Mouse (Mus musculus) cerebellum, postnatal 36 days (tissue): Measurements from ENCODE around the gene Ypel2.
A peak's percentile ranks its signal among the peaks of the same experiment; 100 is the strongest.

Experiments
- DNase-seq, 2 experiments: peaks; one replicate each; pipeline ENCODE4 v3.0.0; 2021 to 2022; ENCODE audit warnings: mixed read lengths in 2 of 2

The Ypel2 gene

DNA sequence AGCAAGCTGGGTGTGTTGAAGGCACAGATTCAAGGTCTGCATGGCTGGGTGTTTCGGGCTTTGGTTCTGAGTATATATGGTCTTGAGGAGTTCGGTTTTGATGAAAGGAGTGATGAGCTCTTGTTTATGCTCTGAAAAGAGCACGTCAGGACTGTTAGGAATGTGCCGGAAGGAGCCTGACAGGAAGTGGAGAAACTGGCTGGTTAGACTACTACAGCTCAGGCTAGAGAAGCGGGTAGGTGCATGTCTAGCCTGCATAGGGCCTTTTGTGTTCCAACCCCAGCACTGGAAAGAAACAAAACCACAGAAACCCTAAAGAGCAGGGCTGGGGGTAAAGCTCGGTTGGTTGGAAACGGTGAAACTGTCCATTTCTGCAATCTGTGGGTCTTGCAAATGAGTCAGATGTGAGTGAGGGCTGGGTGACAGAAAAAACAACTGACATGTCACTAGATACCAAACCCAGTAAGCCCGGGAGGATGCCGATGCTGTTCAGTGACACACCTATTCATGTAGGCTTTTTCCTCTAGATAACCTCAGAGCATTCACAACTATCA is 68.3 kb downstream of the Ypel2 start:
- DNase-seq, result no peak

DNA sequence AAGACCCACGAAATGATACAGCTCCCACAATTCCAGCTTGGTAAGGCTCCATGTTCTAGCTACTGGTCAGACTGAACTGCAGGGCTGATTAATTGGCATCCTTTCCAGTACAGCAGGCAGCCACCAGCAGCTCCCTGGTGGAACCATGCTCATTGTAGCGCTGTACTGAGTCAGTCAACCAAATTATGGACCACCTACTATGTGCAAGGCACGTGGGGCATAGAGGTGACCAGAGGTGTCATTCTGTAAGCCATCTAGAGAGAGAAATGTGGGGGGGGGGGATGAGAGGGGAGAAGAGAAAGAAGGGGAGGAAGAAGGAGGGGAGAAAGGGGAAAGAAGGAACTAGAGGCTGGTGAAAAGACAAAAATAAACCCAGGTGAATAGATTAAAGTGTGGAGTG is 68.9 kb downstream of the Ypel2 start:
- DNase-seq, result no peak

DNA sequence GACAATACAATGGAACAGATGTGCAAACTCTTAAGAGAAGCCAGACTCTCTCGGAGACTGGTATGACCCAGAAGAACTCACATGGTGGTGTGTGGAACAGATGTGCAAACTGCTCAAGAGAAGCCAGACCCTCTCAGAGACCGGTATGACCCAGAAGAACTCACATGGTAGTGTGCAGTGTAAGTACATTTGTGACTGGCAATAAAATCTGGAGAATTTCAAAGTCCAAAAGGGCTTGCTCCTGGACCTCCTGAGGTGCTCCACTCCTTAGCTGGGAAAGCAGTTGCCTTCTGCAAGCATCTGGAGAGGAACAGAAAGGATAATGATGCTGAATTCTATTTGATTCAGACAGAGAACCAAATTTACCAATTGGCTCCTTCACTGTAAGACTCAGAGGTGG is 69.9 kb downstream of the Ypel2 start:
- DNase-seq, result no peak

DNA sequence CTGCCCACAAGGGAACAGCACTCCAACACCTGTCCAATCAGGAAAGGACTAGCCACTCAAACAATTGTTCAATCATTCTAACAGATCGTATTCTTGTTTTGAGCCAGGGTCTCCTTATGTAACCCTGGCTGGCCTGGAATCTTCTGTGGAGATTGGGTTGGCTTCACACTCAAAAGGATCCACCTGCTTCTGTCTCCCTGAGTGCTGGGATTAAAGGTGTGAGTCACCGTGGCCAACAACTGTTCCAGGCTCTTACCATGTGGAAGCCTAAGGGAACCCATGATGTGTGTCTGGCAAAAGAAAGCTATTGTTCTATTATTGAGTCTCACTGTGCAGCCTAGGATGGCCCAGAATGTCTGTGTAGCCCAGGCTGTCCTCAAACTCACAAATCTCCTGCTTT is 71.5 kb downstream of the Ypel2 start:
- peak in 1 of 2 experiments; percentile 16 for DNase-seq

DNA sequence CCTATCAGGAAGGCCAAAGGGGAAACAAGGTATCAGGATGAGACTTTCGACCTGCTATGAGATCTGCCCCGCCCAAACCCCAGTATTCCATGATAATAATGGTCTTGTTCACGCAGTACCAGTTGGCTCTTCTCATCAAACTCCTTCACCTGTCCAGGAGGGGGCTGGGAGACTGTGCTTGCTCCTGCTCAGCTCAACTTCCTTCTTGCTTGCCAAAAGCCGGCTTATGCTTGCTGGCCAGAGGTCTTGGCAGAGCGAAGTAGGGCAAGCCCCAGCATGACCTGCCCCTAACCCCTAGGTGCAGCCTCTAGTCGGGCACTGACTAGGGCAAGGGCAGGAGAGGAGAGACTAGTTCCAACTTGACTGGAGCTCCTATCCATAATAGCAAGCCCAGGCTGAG is 72.2 kb downstream of the Ypel2 start:
- DNase-seq, result no peak

DNA sequence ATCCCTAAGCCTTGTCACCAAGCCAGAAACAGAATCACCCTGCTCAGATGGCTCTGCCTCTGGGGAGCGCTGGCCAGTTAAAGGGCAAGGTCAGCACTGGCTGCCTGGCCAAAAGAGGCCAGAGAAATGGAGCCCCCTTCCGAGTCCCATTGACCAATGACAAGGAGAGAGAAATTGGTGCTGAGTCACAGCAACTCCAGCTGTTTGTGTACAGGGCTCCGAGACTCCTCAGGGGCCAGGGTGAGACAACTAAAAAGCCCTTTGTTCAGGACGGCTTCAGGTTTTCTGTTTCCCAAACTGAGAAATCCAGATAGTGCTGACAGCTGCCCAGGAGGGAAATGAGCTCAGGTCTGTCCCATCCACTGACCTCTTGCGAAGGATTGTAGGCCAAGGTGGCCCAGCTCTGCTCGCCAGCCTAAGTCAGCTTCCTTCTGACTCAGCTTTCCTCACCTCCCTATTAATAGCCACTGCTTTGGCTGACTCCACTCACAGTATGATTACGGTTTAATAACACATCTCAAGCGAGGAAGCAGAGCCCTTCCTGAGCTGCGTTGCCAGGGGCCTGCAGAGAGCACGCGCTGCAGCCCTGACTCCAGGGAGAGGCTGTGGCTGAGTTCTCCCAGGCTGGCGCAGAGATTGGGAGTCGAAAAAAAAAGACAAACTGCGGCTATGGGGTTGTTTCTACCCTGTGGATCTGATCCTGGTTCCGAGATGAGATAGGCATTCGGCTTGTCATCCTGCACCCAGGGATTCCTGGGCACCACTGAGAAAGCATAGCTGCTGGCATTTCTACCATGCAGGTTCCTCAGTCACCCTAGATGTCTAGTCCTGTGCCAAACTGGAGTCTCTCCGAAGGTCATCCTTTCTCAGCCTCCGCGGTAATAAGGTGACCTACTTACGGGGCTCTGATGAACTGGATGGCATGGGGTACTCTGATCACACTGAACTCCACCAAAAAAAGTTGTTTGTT is 73.1 kb downstream of the Ypel2 start:
- DNase-seq, result peak; percentile 61 to 69

DNA sequence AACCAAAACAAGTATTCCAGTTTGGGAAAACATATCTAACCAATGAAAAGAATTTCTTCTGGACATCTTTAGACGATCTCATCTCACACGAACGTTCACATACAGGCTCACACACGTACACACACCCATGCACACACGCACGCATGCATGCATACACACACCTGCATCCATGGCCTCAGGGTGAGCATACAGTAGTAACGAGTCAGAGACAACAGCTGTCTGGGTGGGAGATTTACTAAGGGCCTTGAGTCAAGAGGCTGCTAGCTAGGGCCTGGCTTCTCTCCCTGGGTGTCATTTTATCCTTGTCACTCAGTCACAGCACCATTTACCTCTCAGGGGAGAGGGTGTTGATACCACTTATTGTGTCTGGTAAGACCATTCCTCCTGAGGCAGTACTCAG is 74.0 kb downstream of the Ypel2 start:
- no peak for DNase-seq

DNA sequence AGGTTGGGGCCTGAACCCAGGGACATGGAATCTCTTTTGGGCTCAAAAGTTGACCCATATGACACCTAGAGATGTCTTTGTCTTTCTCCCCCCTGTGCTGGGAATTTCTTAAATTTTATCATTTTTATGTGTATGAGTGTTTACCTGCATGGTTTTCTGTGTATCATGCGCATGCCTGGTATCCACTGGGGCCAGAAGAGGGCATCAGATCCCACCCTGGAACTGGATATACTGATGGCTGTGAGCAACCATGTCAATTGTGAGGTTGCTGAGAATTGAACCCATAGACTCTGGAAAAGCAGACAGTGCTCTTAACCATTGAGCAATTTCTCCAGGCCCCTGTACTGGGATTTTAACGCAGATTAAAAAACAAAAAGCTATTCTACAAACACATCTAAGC is 76.0 kb downstream of the Ypel2 start:
- DNase-seq, result no peak

DNA sequence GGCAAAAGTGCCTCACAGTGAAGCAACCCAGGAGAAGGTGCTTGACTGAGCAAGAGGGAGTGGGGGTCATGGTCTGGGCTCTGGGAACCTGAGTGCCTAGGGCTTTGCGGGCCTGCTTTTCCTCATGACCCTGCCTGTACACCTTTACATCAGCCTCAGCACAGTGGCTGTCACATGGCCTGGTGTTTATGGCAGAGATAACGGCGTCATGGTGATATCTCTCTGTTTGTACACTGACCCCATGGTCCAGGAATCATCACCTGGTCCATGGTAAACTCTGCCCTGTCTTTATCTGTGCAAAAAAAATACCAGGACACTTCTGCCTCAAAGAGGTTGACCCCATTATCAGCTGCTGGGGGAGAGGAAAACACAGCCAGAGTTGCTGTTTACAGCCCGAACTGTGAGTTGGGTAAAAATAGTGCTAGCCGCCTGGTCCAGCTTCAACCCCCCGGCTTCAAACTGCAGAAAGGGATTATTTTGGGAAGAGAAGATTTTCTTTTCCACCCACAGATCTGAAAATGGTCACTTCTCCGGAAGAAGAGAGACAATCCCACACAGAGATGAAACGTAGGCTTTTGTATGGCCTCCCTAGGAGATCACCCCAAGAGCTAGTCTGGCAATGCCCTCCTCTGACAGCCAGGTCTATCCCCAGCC is 76.8 kb downstream of the Ypel2 start:
- DNase-seq, result no peak

DNA sequence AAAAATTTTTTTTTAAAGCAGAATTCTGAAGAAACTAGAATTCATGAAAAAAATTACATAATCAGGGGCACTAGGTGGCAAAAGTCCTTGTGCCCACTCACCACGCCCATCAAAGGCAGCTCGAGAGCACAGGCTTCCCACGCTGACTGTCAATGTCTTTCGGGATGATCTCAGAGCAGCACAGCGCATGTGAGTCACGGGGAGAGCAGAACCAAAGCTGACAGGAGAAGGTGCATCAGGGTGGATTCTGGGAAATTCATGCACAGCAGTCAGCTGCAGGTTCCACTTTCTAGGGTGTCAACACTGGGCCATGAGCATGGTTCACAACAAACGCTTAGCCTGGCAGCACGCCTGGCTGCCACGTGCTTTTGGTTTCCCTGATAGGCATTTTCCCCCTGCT is 79.2 kb downstream of the Ypel2 start:
- DNase-seq, result no peak

DNA sequence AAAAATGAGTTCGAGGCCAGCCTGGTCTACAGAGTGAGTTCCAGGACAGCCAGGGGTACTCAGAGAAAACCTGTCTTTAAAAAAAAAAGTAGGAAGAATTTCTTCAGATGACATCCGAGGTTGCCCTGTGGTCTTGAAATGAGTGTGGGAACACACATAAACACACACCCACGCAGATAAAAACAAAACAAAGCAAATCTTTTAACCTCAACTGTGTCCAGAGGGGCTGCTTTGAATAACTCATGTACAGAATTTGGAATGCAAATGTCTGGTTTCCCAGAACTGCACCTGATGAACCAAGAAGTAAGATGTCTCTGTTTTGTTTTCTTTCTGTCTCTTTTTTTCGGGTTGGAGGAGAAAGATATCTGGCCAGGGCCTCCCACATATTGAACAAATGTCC is 83.3 kb downstream of the Ypel2 start:
- DNase-seq, result no peak

DNA sequence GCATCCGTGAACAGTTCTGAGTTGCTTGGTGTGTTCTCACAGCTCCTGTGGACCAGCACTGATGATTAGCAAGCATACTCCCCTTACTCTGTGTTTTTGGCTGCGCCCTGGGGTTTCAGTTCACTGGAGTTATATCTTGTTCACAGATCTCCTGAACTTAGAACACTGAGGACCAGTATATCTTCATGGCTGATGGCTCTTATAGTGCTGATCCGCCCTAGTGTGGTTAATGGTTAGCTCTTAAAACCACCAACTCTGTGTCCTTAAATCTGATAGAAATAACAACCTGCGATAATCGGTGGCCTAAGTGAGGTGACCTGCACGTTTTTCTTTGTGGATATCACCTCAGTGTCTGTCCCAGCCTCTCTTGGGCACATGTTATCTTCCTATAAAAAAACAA is 84.5 kb downstream of the Ypel2 start:
- no peak for DNase-seq

DNA sequence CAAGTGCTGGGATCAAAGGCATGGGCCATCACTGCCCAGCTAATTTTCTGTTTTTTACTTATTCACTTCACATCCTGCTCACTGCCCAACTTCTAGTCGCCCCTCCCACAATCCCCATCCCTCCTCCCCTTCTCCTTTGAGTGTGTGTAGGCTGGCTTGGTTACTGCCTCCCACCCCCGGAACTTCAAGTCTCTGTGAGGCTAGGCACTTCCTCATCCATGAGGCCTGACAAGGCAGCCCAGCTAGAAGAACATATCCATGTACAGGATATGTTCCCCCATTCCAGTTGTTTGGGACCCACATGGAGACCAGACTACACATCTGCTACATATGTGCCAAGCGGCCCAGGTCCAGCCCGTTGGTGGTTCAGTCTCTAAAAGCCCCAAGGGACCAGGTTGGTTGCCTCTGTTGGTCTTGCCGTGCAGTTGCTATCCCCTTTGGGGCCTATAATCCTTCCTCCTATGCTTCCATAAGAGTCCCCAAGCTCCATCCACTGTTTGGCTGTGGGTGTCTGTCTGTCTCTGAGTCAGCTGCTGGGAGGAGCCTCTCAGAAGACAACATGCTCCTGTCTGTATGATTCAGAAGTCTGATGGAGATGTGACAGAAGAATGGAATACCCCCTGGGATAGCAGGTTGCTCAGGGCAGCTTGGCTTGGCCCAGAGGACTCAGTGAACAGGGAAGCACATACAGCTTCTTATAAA is 85.5 kb downstream of the Ypel2 start:
- no peak for DNase-seq

DNA sequence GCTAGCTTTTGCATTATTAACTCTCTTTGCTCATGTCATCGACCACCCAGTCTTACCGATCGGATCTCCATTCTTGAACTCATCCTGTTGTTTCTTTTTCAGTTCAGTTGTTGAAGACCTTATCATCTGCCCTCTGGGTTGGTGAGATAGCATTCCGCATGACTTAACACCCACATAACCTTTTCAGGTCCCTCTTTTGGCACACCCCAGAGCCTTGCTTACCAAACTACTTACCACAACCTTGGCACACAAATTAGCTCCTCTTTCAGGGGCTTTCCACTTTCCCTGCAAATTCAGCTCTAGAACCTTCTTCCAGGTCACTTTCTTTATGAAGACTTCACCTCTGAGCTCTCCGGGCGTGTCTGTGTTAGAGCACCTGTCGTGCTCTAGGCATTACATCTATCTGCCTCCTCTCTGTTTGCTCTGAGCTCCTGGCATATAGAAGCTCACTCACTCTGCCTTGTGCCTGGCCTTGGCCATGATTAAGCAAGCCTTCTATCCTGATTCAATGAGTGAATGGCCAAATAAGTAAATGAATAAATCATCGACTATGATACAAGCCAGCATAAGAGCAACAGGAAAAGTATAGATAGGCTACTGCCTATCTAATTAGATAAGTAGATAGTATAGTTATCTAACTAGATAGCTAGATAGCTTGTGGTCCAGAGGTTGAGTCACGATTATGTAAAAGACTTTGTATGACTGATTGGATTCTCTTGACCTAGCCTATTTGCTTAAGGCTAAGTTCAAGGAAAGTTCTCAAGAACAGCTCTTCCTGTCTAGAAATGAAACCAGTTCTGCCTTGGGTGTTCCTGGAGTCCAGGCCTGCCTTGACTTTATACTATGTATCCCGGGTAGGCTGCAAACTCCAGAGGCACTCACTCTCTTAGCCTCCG is 86.5 kb downstream of the Ypel2 start:
- DNase-seq, result no peak

DNA sequence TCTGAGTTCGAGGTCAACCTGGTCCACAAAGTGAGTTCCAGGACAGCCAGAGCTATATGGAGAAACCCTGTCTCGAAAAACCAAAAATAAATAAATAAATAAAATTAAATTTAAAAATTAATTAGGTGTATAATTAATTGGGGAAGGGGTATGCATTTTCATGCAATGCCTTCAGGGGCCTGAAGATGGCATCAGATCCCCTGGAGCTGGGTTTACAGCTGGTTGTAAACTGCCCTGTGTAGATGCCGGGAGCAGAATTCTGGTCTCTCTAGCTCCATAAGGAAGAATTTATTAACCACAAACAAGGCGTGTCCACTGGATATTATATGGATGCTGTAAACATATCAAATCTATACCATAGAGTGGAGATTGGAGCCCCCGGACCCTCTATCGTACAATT is 87.2 kb downstream of the Ypel2 start:
- no peak for DNase-seq

DNA sequence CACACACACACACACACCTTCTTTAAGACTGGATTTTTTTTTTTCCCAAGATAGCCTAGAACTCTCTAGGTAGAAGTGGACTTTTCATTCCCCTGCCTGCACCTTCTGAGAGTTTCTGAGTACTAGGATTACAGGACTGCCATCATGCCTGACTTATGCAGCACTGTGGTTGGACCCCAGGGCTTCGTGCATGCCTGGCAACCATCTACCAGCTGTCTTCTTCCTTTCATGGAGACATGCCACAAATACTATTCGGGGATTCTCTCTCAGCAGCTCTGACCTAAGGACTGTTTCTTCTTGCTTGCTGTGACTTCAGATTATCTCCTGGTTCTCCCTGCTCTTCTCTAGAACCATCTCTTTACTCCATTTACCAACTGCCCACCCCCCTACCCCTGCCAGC is 88.2 kb downstream of the Ypel2 start:
- DNase-seq, result no peak

DNA sequence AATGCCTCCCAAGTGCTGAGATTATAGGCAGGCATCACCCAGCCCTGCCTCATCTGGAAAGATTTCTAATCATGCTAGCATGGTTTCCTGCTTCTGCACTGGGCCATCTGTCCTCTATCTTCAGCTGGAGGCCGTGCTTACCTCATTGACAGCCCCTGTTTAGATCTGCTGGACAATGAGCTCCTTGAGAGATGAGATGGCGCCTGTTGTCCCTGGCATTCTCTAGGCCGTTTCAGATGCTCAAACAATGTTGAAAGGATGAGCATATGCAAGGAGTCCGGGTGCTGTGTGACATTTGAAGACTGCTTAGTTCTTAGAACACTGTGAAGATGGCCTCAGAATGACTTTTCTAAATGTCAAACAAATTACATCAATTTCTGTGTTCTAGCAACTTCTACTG is 88.8 kb downstream of the Ypel2 start:
- DNase-seq, result no peak

DNA sequence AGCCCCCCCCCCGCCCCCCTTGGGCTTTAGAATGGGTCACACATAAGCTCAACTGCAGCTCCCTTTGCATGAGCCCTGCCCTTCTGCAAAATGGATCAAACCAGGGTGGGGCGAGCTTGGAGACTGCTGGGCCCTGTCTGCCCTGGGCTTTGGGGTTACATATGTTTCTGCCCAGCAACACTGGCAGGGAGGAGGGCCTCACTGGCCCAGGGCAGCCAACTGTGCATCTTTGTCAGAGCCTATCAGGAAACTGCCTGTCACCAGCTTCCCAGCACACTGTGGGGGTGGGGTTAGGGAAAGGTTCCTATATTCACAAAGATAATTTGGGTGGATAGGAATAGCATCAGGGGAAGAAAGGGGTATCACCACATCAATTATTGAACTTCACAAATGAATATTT is 95.1 kb downstream of the Ypel2 start:
- DNase-seq, result no peak

DNA sequence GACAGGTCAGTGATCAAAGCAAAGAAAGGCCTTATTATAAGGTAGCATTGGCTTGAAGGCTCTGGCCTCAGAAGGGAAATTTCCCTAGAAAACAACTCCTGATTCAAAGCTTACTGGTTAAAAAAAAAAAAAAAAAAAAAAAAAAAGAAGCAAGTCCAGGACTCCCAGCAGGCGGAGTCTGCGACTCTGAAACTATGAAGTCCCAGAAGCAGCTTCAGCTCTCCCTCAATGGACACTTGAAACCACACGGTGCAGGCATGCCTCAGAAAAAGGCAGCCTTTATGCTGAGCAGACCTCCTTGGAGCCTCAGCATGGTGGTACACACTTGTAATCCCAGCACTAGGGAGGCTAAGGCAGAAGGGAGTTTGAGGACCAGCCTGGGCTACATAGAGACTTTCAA is 97.9 kb downstream of the Ypel2 start:
- no peak for DNase-seq

DNA sequence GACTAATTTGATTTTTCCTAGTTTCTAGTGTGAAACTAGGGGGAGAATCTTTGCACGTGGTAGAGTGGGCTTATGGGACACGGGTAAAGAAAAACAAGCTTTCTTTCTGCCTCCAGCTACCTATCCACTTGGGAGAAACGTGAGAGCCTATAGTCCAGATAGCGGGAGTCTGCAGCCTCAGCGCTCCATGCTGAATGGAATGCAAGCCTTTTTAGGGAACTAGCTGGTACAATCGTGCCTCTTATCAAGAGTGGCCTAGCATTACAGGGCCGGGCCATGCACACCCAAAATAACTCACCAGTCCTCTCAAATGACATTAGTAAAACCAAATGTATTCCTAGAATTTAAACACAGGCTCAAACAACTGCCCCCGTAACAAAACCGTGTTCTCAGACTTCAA is 98.4 kb downstream of the Ypel2 start:
- no peak for DNase-seq

DNA sequence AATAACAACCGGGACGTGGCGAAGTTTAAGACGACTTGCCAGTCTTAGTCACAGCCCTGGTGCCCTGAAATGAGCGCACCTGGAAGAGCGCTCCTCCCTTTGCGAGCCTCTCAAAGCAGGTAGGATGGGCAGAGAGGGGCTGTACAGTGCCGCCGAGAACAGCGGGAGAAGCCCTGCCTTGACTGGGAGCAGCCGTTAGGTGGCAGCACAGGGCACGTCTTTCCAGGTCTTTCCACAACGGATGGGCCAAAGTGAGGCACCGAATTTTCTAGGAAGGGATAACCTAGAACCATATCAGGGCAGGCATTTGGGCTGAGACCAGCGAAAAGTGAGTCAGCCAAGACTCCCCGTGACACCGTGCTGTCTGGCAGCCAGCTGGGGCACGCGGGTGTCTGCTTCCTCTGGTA is 99.3 kb downstream of the Ypel2 start:
- DNase-seq, result peak; percentile 90 to 92

DNA sequence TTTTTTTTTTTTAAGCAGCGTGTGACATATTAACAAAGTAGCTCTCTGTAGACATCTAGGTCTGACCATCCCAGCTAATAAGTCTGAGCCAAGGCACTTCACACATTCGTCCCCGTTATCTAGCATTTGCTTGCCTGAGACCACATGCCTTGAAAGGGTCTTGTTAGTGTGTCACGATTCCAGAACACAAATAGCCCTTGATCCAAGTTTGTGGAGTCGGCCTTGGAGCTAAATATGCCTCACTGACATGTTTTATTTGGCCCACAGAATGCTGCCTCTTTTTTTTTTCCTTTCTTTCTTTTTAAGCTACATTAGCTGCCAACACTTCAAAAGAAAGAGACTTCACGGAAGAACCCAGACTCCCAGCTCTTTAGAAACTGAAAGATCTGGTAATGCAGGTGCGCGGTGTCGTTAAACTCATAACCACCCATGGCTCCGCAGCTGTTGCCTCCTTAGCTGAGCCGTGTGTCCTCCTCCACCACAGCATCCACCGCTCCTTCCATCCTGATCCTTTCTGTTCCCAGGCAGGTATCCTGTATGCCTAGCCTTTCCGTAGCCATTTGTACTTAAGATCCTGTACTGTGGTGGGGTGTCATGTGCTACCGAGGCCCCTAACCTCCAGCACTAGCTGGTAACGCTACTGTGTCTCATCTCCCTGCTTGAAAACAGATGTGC is 100.4 kb downstream of the Ypel2 start:
- DNase-seq, result no peak
